Mouse (Mus musculus): ENCODE measurements around the gene Olfr818. TPM values are rescaled to one million over a fixed set of nuclear protein-coding genes. Genes with fewer than 3 reads are reported as not detected.
"Not testable (repeated sequence)": the region's sequence is repeated elsewhere in the genome, so short reads cannot be mapped to it uniquely, and the experiment has no call there.

Gene Olfr818
- polyA plus RNA-seq (2015; fragmentation: Nextera tagmentation; extraction: Ambion mirVana), result not detected in 2 replicates

GRCm38 (mm10) chr10:129949000-129949399 lies at the start of gene Olfr818:
Gene Olfr818 (minus strand): TSS chr10:129949100.
- DNase-seq (ENCODE audit: low spot score), result no peak
- H3K36me3 ChIP-seq (ENCODE audit: insufficient read depth, low read length), result no peaks in the 10 kb centered on the region
- H3K9ac ChIP-seq (replicated peaks; ENCODE audit: low read depth), result no peak within 1 kb of the TSS
- H3K9me3 ChIP-seq (ENCODE audit: low read length), result no peaks in the 10 kb centered on the region
- no peaks in the 10 kb centered on the region for H3K4me1 ChIP-seq (ENCODE audit: insufficient read depth, low read depth, low read length)
- 90% methylated on average over 2 of the region's 2 CpGs for WGBS
- no peak within 1 kb of the TSS for H3K27ac ChIP-seq (ENCODE audit: low read length)
- H3K4me3 ChIP-seq (ENCODE audit: low read depth, low read length), result no peak within 1 kb of the TSS
- TF ChIP-seq CTCF (IDR thresholded peaks at IDR 0.05) (no peak), EP300 (IDR thresholded peaks at IDR 0.05) (no peak)
- H3K4me2 ChIP-seq (replicated peaks; ENCODE audit: low read depth, low read length), result no peak within 1 kb of the TSS
- ATAC-seq, result no peak
- no peaks in the 10 kb centered on the region for H3K27me3 ChIP-seq (replicated peaks; ENCODE audit: insufficient read depth, low read length)

DNA sequence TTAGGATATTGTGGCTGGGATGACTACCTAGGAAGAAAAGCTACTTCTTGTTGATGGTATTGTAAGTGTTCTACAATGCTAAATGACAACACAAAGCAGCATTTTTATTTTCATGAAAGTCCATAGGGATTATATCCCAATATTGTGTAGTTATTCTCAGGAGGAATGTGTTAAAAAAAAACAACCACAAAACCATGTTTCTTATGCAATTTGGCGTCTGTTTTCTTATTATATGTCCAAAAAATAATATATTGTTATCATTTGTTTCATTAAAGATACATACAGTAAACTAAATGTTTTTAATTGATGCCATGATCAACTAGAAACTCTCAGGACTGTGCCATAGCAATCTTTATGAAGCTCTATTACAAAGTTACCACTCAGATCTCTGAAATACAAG lies 36.1 kb upstream of the Olfr818 start, which contains the start of gene Gm10310:
TSS of gene Gm10310 (minus strand) at position 101 of the 400 bp plus-strand sequence.
- H3K9ac ChIP-seq (replicated peaks; ENCODE audit: low read depth); H3K4me3 ChIP-seq (ENCODE audit: low read depth, low read length); H3K4me1 ChIP-seq (ENCODE audit: insufficient read depth, low read depth, low read length); H3K27me3 ChIP-seq (replicated peaks; ENCODE audit: insufficient read depth, low read length); H3K9me3 ChIP-seq (ENCODE audit: low read length); H3K36me3 ChIP-seq (ENCODE audit: insufficient read depth, low read length); H3K27ac ChIP-seq (ENCODE audit: low read length); DNase-seq (ENCODE audit: low spot score); H3K4me2 ChIP-seq (replicated peaks; ENCODE audit: low read depth, low read length); ATAC-seq: not testable (repeated sequence)
- WGBS, result no CpG with 5 or more reads among the region's 1 CpGs

GRCm38 (mm10) chr10:129981867-129982266 lies 33.0 kb upstream of the Olfr818 start:
- DNase-seq (ENCODE audit: low spot score); H3K9ac ChIP-seq (replicated peaks; ENCODE audit: low read depth); H3K9me3 ChIP-seq (ENCODE audit: low read length); H3K4me1 ChIP-seq (ENCODE audit: insufficient read depth, low read depth, low read length); H3K27me3 ChIP-seq (replicated peaks; ENCODE audit: insufficient read depth, low read length); H3K36me3 ChIP-seq (ENCODE audit: insufficient read depth, low read length); H3K4me3 ChIP-seq (ENCODE audit: low read depth, low read length); H3K27ac ChIP-seq (ENCODE audit: low read length); ATAC-seq; H3K4me2 ChIP-seq (replicated peaks; ENCODE audit: low read depth, low read length): not testable (repeated sequence)
- no CpG with 5 or more reads among the region's 3 CpGs for WGBS

- H3K4me2 ChIP-seq (replicated peaks; ENCODE audit: low read depth, low read length); H3K4me3 ChIP-seq (ENCODE audit: low read depth, low read length); ATAC-seq; H3K27me3 ChIP-seq (replicated peaks; ENCODE audit: insufficient read depth, low read length); H3K9me3 ChIP-seq (ENCODE audit: low read length); H3K9ac ChIP-seq (replicated peaks; ENCODE audit: low read depth); H3K27ac ChIP-seq (ENCODE audit: low read length); H3K4me1 ChIP-seq (ENCODE audit: insufficient read depth, low read depth, low read length); DNase-seq (ENCODE audit: low spot score); H3K36me3 ChIP-seq (ENCODE audit: insufficient read depth, low read length): not testable (repeated sequence)
- WGBS, result no CpG with 5 or more reads among the region's 2 CpGs
Observed at GRCm38 (mm10) chr10:129976040-129976439, 27.1 kb upstream of the Olfr818 start, which contains the start of gene Olfr247. Gene Olfr247 (minus strand): TSS chr10:129976140.

- H3K4me1 ChIP-seq (ENCODE audit: insufficient read depth, low read depth, low read length); H3K9ac ChIP-seq (replicated peaks; ENCODE audit: low read depth); ATAC-seq; DNase-seq (ENCODE audit: low spot score); H3K36me3 ChIP-seq (ENCODE audit: insufficient read depth, low read length); H3K9me3 ChIP-seq (ENCODE audit: low read length); H3K4me3 ChIP-seq (ENCODE audit: low read depth, low read length); H3K27me3 ChIP-seq (replicated peaks; ENCODE audit: insufficient read depth, low read length); H3K27ac ChIP-seq (ENCODE audit: low read length); H3K4me2 ChIP-seq (replicated peaks; ENCODE audit: low read depth, low read length): not testable (repeated sequence)
- WGBS, result no CpG with 5 or more reads among the region's 3 CpGs
Observed at GRCm38 (mm10) chr10:129972994-129973393, 24.1 kb upstream of the Olfr818 start.

DNA sequence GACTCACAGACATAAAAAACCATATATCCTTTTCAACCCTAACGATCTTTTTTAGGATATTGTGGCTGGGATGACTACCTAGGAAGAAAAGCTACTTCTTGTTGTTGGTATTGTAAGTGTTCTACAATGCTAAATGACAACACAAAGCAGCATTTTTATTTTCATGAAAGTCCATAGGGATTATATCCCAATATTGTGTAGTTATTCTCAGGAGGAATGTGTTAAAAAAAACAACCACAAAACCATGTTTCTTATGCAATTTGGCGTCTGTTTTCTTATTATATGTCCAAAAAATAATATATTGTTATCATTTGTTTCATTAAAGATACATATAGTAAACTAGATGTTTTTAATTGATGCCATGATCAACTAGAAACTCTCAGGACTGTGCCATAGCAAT lies 18.3 kb upstream of the Olfr818 start, which contains the start of gene Olfr819:
TSS of gene Olfr819 (minus strand) at position 101 of the 400 bp plus-strand sequence.
- not testable (repeated sequence) for H3K9ac ChIP-seq (replicated peaks; ENCODE audit: low read depth); H3K27ac ChIP-seq (ENCODE audit: low read length); H3K9me3 ChIP-seq (ENCODE audit: low read length); DNase-seq (ENCODE audit: low spot score); ATAC-seq; H3K4me3 ChIP-seq (ENCODE audit: low read depth, low read length); H3K4me2 ChIP-seq (replicated peaks; ENCODE audit: low read depth, low read length); H3K27me3 ChIP-seq (replicated peaks; ENCODE audit: insufficient read depth, low read length); H3K36me3 ChIP-seq (ENCODE audit: insufficient read depth, low read length); H3K4me1 ChIP-seq (ENCODE audit: insufficient read depth, low read depth, low read length)
- WGBS, result 74% methylated on average over 2 of the region's 2 CpGs

- H3K36me3 ChIP-seq (ENCODE audit: insufficient read depth, low read length); H3K9ac ChIP-seq (replicated peaks; ENCODE audit: low read depth); H3K4me2 ChIP-seq (replicated peaks; ENCODE audit: low read depth, low read length); H3K27ac ChIP-seq (ENCODE audit: low read length); ATAC-seq; H3K27me3 ChIP-seq (replicated peaks; ENCODE audit: insufficient read depth, low read length); H3K4me3 ChIP-seq (ENCODE audit: low read depth, low read length); H3K4me1 ChIP-seq (ENCODE audit: insufficient read depth, low read depth, low read length); DNase-seq (ENCODE audit: low spot score); H3K9me3 ChIP-seq (ENCODE audit: low read length): not testable (repeated sequence)
- 88% methylated on average over 2 of the region's 3 CpGs for WGBS
Observed at GRCm38 (mm10) chr10:129966232-129966631, 17.3 kb upstream of the Olfr818 start.
